Mouse (Mus musculus) ES-Bruce4 (cell line): Measurements from ENCODE around the gene Gse1.

ENCODE experiments used
- CTCF ChIP-seq: IDR thresholded peaks from one replicate; pipeline ENCODE4 v1.8.1; 2011; ENCODE audit warnings: low read depth, low read length
- EP300 ChIP-seq: IDR thresholded peaks from 2 replicates; pipeline ENCODE4 v1.6.1; 2011; ENCODE audit warnings: low read depth, low read length; ENCODE audit not compliant: insufficient read depth
- POLR2A ChIP-seq: IDR thresholded peaks from one replicate; pipeline ENCODE4 v1.8.1; 2011; ENCODE audit warnings: low read length; ENCODE audit not compliant: insufficient read depth

DNA sequence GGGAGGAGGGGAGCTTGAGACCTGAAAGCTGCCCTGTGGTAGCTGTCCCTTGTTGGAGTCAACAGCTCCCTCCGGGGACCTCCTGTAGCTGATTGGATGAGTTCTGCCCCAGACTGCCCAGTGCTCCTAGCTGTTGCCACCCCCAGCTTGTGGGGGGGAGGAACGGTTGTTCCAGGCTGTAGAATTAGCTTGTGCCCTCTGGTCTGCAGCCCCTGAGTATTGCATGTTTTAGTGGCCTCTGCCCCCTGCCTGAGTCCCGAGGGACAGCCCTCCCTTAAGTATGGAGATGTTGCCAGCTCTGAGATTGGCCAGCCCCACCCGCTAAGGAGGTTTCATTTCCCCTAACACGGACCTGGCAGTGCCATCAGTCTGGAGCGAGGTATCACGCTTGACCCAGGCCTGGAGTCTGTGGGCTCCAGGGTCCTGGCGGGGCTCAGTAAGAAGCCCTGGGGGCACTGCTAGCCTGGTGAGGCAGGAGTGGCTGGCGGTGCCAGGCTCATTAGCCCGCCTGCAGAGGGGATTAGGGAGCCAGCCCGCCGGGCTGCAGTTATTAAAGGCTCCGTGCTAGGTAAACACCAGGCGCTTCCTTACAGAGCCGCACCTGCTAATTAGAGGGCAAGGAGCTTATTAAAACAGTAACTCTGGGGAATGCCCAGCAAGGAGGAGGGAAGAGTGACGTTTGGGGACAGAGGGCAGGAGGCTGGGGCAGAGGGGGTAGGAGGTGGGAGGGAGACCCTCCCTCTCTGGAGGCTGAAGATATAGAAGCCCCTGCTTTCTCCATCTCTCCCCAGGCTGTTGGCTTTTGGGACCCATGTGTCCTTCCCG, 107.2 kb downstream of the Gse1 start:
- TF ChIP-seq POLR2A (no peak), CTCF (no peak), EP300 (no peak)
